Mouse (Mus musculus): ENCODE results near the gene Scamp4. TPM values are rescaled to one million over a fixed set of nuclear protein-coding genes. Genes with fewer than 3 reads are reported as not detected.

Gene Scamp4
- polyA plus RNA-seq, 1 experiment from 2014 or later: 80.6 TPM

DNA sequence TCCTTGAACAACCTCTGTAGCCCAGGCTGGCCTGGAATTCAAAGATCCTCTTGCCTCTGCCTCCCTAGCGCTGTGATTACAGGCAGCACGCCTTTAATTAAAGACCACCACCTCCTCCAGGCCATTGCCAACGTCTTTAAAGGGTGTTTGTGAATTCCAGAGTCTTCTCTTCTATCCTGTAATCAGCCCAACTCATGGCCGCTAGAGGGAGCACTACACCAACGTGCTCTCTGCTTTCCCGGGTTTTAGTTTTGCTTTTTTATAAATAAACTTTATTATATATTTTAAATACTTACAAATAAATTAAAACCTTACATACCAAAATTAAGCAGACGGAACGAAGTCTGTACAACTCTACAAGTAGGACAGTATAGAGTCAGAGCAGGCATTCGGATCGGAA, 56.5 kb downstream of the Scamp4 start:
- Histone ChIP-seq H3K4me2 (replicated peaks) (no peak overlapping the region), H3K4me3 (no peak overlapping the region), H3K9me3 (no peaks in the 10 kb centered on the region), H3K9ac (no peak overlapping the region), H3K4me1 (peaks cover 26% of the 10 kb centered on the region), H3K36me3 (no peaks in the 10 kb centered on the region), H3K27me3 (no peaks in the 10 kb centered on the region), H3K27ac (no peak overlapping the region)
- no peak for ATAC-seq (ENCODE audit: insufficient number of reproducible peaks, insufficient read depth, low FRiP score, low TSS enrichment)
- 14% methylated on average over 10 of the region's 10 CpGs for WGBS

DNA sequence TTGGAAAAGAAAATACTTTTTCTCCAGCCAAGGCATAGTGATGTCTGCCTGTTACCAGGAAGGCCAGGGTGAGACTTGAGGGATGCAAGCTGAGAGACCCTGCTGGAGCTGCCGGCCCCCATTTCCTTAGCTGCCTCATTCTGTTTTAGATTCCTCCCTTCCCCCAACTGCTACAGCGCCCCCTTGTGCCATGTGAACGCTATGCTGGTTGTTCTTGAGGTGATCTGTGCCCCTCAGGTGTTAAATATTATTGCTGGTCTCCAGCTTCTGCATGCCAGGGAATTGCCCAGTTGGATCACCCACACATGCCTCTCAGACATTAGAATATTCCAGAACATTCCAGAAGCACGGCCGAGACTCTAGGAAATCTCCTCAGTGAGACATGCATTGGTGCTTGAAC, 58.5 kb downstream of the Scamp4 start:
- WGBS: 32% methylated on average over 5 of the region's 5 CpGs
- H3K4me2 ChIP-seq (replicated peaks): no peak overlapping the region
- peaks cover 22% of the 10 kb centered on the region for H3K4me1 ChIP-seq
- H3K27me3 ChIP-seq: no peaks in the 10 kb centered on the region
- H3K4me3 ChIP-seq: no peak overlapping the region
- peaks cover 7% of the 10 kb centered on the region; the same call in 1 of the 2 replicates for H3K36me3 ChIP-seq
- no peak for ATAC-seq (ENCODE audit: insufficient number of reproducible peaks, insufficient read depth, low FRiP score, low TSS enrichment)
- H3K9ac ChIP-seq: no peak overlapping the region
- H3K27ac ChIP-seq: no peak overlapping the region
- no peaks in the 10 kb centered on the region for H3K9me3 ChIP-seq

DNA sequence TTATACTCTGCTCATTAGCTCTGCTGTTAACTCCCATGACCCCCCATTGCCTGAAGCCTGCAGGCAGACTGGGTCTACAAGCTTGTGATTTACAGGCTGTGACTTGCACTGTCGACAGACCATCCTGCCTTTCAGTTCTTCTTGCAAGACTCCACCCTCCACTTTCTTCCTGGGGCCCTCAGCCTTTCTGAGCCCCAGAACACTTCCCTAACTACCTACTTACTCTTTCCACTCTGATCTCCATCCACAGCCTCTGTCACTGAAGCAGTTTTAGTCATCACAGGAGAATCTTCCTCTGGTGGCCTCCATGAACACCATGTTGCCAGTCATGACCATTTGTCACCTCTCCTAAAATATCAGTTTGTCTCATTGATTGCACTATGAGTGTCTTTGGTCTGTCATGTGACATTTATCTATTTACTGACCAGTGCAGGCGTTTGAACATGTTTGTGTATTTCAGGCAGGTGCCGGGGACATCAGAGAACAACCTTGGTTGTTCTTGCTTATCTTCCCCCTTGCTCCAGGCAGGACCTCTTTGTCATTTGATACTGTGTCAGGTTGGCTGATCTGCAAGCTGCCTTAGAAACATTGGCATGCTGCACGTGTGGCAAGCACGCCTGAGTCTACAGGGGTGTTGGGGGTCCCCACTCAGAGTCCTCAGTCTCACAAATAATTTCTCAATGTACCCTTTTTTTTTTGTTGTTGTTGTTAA, 61.0 kb downstream of the Scamp4 start:
- no peak overlapping the region for H3K4me3 ChIP-seq
- no peaks in the 10 kb centered on the region for H3K27me3 ChIP-seq
- H3K9me3 ChIP-seq: no peaks in the 10 kb centered on the region
- ATAC-seq (ENCODE audit: insufficient number of reproducible peaks, insufficient read depth, low FRiP score, low TSS enrichment): no peak
- peak overlapping the region; percentile 64; the same call in 1 of the 2 replicates for H3K27ac ChIP-seq
- peaks cover 16% of the 10 kb centered on the region for H3K4me1 ChIP-seq
- H3K4me2 ChIP-seq (replicated peaks): no peak overlapping the region
- H3K9ac ChIP-seq: no peak overlapping the region
- WGBS: 53% methylated on average over 5 of the region's 5 CpGs
- peaks cover 32% of the 10 kb centered on the region for H3K36me3 ChIP-seq

DNA sequence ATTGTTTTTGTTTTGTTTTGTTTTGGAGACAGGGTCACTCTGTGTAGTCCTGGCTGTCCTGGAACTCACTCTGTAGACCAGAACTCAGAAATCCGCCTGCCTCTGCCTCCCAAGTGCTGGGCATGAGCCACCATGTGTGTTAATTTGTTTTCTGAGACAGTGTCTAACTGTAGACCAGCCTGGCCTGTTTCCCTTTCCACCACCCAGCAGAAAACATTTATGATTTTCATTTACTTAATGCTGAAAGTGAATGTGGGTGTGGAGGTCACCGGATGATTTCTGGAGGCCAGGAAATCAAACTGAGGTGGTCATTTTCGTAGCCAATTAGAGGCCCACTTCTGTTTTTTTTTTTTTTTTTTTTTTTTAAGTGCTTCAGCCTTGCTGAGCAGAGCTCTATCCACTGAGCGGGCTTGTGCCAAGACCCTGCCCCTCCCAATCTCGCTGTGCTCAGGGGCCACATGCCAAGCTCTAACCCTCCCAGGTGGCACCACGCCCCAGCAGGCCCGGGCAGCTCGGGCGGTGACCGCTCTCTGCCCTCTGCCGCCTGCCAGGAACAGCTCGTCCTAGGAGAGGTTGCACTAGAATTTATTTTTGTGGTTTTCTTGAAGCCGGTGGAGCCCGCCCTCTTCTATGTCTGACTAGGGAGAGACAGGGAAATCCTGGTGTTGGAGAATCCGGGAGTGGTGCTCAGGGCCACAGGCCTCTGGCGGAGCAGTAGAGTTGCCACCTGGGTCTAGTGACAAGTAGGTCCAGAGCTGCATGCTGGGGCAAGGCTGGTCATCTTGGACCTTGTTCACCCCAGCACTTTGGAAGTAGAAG, 61.7 kb downstream of the Scamp4 start:
- peaks cover 39% of the 10 kb centered on the region for H3K36me3 ChIP-seq
- no peaks in the 10 kb centered on the region for H3K9me3 ChIP-seq
- H3K4me3 ChIP-seq: no peak overlapping the region
- H3K9ac ChIP-seq: no peak overlapping the region
- H3K4me1 ChIP-seq: peaks cover 16% of the 10 kb centered on the region
- H3K27me3 ChIP-seq: no peaks in the 10 kb centered on the region
- 33% methylated on average over 16 of the region's 16 CpGs for WGBS
- H3K4me2 ChIP-seq (replicated peaks): peak overlapping the region; percentile 17; the same call in 1 of the 2 replicates
- peak overlapping the region; percentile 77 for H3K27ac ChIP-seq
- no peak for ATAC-seq (ENCODE audit: insufficient number of reproducible peaks, insufficient read depth, low FRiP score, low TSS enrichment)

DNA sequence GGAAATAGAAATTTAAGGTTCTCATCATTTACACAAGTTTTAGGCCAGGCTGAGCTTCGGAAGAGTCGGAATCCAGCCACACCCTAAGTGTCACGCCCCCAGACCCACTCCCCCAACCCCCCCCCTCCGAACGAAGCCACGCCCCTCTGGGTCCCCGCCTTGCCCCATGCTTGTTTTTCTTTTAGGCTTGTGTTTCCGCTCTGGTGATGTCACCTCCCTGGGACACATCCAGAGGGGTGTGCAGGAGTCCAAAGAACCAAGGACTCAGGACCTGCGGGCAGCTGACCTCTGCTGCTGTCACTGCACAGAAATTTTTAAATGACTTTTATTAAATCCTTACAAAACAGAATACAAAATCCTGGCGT, 62.3 kb downstream of the Scamp4 start:
- 18% methylated on average over 10 of the region's 10 CpGs for WGBS
- H3K4me2 ChIP-seq (replicated peaks): peak overlapping the region; percentile 17; the same call in 1 of the 2 replicates
- no peak overlapping the region for H3K4me3 ChIP-seq

More for the DNA sequence above, 62.3 kb downstream of the Scamp4 start:
- peaks cover 45% of the 10 kb centered on the region for H3K36me3 ChIP-seq
- H3K27ac ChIP-seq: peak overlapping the region; percentile 77
- no peaks in the 10 kb centered on the region for H3K27me3 ChIP-seq
- ATAC-seq (ENCODE audit: insufficient number of reproducible peaks, insufficient read depth, low FRiP score, low TSS enrichment): no peak
- no peaks in the 10 kb centered on the region for H3K9me3 ChIP-seq
- H3K9ac ChIP-seq: no peak overlapping the region
- peaks cover 16% of the 10 kb centered on the region for H3K4me1 ChIP-seq

Small RNAs within 50 kb of the gene (microRNA-seq; reads per million reads assigned to microRNA genes)
- not detected for gene Mir6912

Other genes starting within 250 kb of the Scamp4 start
- 0.87 and 1.2 TPM in 2 replicates for gene Plk5, start 246.4 kb upstream of the Scamp4 start, polyA plus RNA-seq (2016; fragmentation: Nextera tagmentation; extraction: Ambion mirVana)
- gene Mex3d, start 215.2 kb upstream of the Scamp4 start, polyA plus RNA-seq (2016; fragmentation: Nextera tagmentation; extraction: Ambion mirVana): 13.1 and 14.9 TPM in 2 replicates
- 332 and 349 TPM in 2 replicates for gene Mbd3, start 203.3 kb upstream of the Scamp4 start, polyA plus RNA-seq (2016; fragmentation: Nextera tagmentation; extraction: Ambion mirVana)
- gene Uqcr11, start 196.0 kb upstream of the Scamp4 start, polyA plus RNA-seq (2016; fragmentation: Nextera tagmentation; extraction: Ambion mirVana): 403 and 464 TPM in 2 replicates
- 251 and 258 TPM in 2 replicates for gene Tcf3, start 169.2 kb upstream of the Scamp4 start, polyA plus RNA-seq (2016; fragmentation: Nextera tagmentation; extraction: Ambion mirVana)
- gene Onecut3, start 108.0 kb upstream of the Scamp4 start, polyA plus RNA-seq (2016; fragmentation: Nextera tagmentation; extraction: Ambion mirVana): 0.10 and 0.13 TPM in 2 replicates
- gene Atp8b3, start 63.7 kb upstream of the Scamp4 start, polyA plus RNA-seq (2016; fragmentation: Nextera tagmentation; extraction: Ambion mirVana): 0.19 and 0.23 TPM in 2 replicates
- gene Rexo1, start 41.3 kb upstream of the Scamp4 start, polyA plus RNA-seq (2016; fragmentation: Nextera tagmentation; extraction: Ambion mirVana): 32.9 and 33.1 TPM in 2 replicates
- gene Klf16, start 25.6 kb upstream of the Scamp4 start, polyA plus RNA-seq (2016; fragmentation: Nextera tagmentation; extraction: Ambion mirVana): 12.4 and 12.5 TPM in 2 replicates
- 123 and 125 TPM in 2 replicates for gene Abhd17a, start 12.5 kb upstream of the Scamp4 start, polyA plus RNA-seq (2016; fragmentation: Nextera tagmentation; extraction: Ambion mirVana)
- gene Adat3, start within 50 bp of the Scamp4 start, polyA plus RNA-seq (2016; fragmentation: Nextera tagmentation; extraction: Ambion mirVana): 7.0 and 7.8 TPM in 2 replicates
- gene Gm49322, start 3.1 kb downstream of the Scamp4 start, polyA plus RNA-seq (2016; fragmentation: Nextera tagmentation; extraction: Ambion mirVana): 4.7 and 5.9 TPM in 2 replicates
- gene Csnk1g2, start 20.0 kb downstream of the Scamp4 start, polyA plus RNA-seq (2016; fragmentation: Nextera tagmentation; extraction: Ambion mirVana): 250 and 263 TPM in 2 replicates
- gene Btbd2, start 54.2 kb downstream of the Scamp4 start, polyA plus RNA-seq (2016; fragmentation: Nextera tagmentation; extraction: Ambion mirVana): 109 and 110 TPM in 2 replicates
- gene Mknk2, start 75.2 kb downstream of the Scamp4 start, polyA plus RNA-seq (2016; fragmentation: Nextera tagmentation; extraction: Ambion mirVana): 117 and 122 TPM in 2 replicates
- gene Mob3a, start 99.1 kb downstream of the Scamp4 start, polyA plus RNA-seq (2016; fragmentation: Nextera tagmentation; extraction: Ambion mirVana): 57.4 and 60.9 TPM in 2 replicates
- 20.5 and 23.6 TPM in 2 replicates for gene Izumo4, start 99.3 kb downstream of the Scamp4 start, polyA plus RNA-seq (2016; fragmentation: Nextera tagmentation; extraction: Ambion mirVana)
- 84.7 and 85.8 TPM in 2 replicates for gene Ap3d1, start 139.4 kb downstream of the Scamp4 start, polyA plus RNA-seq (2016; fragmentation: Nextera tagmentation; extraction: Ambion mirVana)
- 23.5 and 26.1 TPM in 2 replicates for gene Dot1l, start 152.3 kb downstream of the Scamp4 start, polyA plus RNA-seq (2016; fragmentation: Nextera tagmentation; extraction: Ambion mirVana)
- gene Sf3a2, start 195.3 kb downstream of the Scamp4 start, polyA plus RNA-seq (2016; fragmentation: Nextera tagmentation; extraction: Ambion mirVana): 64.8 and 71.7 TPM in 2 replicates
- 132 and 142 TPM in 2 replicates for gene Plekhj1, start 195.8 kb downstream of the Scamp4 start, polyA plus RNA-seq (2016; fragmentation: Nextera tagmentation; extraction: Ambion mirVana)
- gene Amh, start 202.4 kb downstream of the Scamp4 start, polyA plus RNA-seq (2016; fragmentation: Nextera tagmentation; extraction: Ambion mirVana): not detected in 2 replicates
- gene Jsrp1, start 210.6 kb downstream of the Scamp4 start, polyA plus RNA-seq (2016; fragmentation: Nextera tagmentation; extraction: Ambion mirVana): 1.6 and 1.8 TPM in 2 replicates
- 1,786 and 1,871 TPM in 2 replicates for gene Oaz1, start 223.8 kb downstream of the Scamp4 start, polyA plus RNA-seq (2016; fragmentation: Nextera tagmentation; extraction: Ambion mirVana)
- gene Lingo3, start 241.2 kb downstream of the Scamp4 start, polyA plus RNA-seq (2016; fragmentation: Nextera tagmentation; extraction: Ambion mirVana): 1.7 and 2.1 TPM in 2 replicates

Data from embryonic facial prominence, embryonic 12.5 days (tissue).